Mouse (Mus musculus): ENCODE measurements around the gene Lrch1.

Lrch1 gene

DNA sequence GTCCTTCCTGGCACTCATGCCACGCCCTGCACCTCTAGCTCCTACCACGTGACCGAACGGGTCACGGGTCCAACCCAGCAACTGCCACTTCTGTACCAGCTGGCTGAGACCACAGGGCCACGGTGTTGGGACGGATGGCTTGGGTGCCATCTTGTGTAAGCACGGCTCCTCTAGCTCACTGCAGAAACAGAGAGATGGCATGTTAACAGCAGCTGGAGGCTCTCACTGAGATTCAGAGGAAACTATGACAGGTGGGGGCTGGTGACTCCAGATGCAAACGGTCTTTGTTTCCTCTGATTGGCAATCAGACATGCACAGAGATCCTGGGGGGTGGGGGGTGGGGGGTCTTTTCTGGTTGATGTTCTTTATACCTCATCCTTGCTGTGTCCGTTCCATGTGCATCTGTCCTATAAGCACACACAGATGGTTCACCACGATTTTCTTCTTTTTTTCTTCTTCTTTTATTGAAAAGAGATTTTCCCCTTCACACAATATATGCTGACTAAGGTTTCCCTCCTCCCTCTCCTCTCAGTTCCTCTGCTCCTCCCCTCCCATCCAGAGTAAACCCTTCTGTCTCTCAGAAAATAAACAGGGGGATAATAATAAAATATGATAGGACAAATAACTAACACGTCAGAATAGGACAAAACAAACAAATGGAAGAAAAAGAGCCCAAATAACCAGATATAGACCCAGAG, 25.5 kb downstream of the Lrch1 start:
- DNase-seq (ENCODE audit: low read depth): no peak

DNA sequence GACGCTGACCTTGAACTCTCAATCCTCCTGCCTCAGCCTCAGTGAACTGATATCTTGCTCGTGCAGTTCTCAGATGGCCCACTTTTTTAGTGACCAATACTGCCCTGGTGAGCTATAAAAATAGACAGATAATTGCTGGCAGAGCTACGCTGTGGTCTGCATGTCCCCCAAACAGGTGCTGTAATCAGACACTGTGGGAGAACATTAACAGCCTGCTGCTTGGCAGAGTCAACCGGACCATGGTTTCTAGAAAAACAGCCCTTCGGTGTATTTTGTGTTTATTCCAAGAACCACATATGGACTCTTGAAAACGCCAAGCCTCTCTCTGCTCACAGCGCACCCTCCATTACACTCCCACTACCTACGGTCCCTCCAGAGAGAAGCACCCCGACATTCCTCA, 26.2 kb downstream of the Lrch1 start:
- no peak for DNase-seq (ENCODE audit: low read depth)

DNA sequence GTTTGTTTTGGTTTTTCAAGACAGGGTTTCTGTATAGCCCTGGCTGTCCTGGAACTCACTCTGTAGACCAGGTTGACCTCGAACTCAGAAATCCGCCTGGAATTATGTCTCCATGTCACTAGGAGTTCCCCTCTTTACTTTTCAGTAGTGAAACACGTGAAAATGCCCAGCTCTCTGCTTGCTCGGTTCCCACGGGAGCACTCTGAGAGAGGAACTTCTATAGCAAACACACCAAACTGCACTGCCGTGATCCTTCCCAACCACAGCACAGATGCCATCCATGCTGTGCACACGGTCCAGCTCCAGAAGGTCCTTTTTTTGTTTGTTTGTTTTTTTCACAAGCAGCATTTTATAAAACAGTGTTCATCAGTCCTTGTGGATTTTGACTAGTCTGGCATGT, 28.5 kb downstream of the Lrch1 start:
- no peak for DNase-seq (ENCODE audit: low read depth)

DNA sequence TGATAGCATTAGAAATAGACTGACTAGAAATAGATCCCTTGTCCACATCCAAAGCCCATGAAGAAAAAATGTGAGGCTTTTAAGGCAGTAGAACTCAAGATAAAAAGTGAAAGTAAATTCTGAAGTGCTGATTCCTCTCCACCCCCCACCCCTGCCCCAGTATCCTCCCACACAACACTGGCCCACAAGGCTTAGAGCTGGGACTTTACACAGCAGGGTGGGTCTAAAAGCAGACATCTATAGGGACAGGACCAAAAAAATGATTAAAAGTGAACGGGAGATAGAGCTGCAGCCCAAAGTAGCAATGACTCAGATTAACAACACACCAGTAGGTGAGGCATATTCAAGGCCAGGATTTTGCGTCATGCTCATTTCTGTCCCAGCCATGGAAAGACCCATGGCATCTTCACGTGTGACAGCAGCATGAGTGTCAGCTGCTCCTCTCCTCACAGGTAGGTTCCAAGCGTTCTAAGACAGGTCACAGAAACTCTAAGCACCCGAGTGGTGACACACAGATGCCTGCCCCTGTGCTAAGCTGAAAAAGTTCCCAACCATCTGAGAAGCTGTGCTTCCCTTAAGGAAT, 29.1 kb downstream of the Lrch1 start:
- no peak for DNase-seq (ENCODE audit: low read depth)

DNA sequence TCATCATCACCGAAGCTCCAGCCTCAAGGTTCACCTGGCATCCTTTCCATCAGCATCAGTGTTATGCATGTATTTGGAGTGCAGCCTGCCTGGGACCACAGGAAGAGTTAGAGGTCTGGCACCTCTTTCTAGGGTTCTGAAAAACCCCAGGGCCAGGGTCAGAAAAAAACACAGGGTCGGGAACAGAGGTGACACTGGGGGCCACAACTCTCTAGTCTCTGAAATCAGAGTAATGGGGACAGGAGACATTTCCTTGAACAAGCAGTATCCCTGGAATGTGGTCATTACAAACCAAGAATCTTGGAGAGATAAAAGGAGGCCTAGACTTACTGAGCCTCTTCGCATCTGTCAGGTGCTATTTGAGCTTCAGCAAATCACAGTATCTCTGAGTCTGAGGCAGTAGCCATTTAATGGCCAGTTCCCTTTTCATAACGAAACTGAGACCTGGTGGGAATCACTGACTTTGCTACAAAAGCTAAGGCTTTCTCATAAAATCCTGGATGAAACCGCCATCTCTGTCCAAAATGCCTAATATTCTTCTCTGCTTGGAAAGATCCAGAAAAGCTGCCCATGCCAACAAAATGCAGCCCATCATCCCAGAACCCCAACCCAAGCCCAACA, 30.1 kb downstream of the Lrch1 start:
- DNase-seq (ENCODE audit: low read depth): no peak

DNA sequence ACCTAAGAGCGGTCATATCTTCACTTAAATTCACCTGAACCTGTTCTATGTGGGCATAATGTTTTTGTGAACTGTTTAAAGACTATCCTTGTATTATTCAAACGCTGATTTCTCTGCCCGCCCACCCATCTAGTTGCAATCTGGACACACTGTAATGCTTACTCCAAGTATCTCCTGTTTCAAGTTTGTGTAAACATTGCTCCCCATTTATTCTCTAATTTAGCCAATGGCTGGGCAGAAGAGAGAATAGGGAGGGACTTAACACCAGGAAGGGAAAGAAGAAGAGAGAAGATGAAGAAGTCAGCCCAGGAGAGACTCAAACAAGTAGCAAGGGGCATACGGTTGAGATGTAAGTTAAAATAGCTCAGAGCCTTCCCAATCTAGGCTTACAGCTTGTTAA, 31.0 kb downstream of the Lrch1 start:
- no peak for DNase-seq (ENCODE audit: low read depth)

DNA sequence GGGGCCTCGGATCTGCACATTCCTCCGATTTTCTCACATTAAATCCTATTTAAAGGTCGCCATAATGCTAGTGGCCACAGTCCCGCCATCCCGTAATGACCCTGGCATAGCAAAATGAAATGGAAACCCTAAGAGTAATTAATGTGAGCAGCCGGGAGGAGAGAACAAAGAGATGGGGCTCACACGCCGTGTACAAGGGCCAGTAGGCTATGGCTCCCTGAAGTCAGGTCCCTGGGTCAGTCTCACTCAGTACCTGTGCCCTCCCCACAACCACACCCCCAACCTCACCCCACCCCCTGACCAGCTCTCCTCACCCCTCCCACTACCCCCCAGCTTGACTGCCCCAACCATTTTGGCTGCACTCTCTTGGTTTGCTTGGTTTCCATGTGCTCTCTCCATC, 31.6 kb downstream of the Lrch1 start:
- no peak for DNase-seq (ENCODE audit: low read depth)

DNA sequence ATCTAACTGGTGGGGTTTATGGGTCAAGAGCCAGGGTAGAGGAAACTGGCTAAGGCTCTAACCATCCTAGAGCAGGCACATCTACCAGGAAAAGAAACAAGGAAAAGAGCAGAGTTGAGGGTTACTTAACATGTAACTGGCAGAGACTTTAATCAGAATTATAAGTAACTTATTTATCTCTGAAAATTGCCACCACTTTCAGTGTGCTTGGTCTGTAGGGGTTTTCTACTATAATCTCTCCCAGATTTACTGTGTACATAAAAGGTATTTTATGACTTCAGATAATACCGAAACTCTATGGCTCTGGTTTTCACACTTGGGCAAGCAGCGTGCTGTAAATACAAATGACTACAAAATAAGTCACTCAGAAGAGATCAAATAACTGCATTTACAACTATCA, 32.0 kb downstream of the Lrch1 start:
- no peak for DNase-seq (ENCODE audit: low read depth)

DNA sequence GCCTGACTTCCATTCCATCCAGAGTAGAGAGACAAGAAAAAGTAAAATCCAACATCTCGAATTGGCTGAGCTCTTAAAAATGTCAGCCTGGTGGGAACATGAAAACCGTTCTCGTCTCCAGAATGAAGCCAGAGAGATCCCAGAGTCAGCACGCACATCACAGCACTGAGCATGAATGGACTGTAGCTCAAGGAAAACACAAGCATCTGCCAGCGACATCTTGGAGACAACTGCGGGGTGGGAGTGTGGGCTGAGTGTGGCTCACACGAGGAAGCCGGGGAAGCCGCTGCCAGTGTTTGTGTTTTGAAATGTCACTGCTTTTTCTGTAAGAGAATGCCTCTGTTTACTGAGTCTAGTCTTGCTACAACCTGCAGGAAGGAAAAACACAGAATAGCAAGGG, 32.7 kb downstream of the Lrch1 start:
- DNase-seq (ENCODE audit: low read depth): no peak

DNA sequence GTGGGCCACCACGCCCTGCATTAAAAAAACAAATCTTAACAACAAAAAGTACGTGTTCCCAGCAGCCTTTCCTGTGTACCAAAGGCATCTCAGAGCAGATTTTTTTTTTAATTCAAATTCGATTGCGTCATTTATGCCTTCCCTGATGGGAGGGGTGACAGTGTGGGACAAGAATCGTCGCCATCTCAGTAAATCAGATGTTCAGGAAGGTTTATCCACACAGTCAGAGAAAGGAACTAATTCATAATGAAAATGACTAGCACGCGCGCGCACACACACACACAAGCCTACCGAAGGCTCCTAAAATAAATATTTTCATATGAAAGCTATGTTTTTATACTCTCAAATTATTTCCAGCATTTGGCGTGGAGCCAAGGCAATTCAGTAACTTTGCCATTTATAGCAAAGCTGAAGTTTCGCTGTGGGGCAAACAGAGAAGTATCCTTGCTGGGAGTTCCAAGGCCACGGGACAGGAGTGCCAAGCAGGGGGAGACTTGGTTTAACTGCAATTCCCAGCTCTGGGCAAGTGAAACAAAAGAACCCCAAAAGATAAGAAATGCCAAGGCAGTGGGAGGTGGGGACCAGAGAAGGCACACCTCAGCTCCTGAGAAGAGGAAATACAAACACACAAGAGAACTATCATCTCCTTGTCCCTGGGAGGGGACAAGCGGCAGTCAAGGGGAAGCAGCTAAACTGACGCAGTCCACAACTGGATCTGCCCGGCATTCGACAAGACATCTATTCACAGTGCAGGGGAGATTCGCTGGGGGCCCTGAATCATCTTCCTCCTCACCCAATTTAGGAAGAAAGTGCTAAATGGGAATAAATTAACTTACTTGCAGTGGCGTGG, 34.1 kb downstream of the Lrch1 start:
- DNase-seq (ENCODE audit: low read depth): no peak

DNA sequence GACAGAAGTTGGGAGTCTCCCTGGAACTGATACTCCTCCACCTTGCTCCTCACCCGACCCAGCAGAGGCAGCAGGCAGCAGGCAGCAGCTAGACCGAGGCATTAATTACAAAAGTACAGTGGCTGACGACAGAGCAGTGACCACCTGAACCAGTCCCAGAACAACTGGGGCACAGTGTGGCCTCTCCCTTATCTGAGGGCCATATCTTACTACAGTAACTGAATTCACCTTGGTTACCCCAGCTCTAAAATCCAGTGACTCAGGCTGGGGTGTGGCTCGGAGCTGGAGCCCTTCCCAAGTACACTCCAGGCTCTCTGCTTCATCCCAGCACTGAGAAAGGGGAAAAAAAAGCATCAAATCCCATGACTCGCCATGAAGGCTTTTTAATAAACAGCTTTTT, 37.3 kb downstream of the Lrch1 start:
- no peak for DNase-seq (ENCODE audit: low read depth)

DNA sequence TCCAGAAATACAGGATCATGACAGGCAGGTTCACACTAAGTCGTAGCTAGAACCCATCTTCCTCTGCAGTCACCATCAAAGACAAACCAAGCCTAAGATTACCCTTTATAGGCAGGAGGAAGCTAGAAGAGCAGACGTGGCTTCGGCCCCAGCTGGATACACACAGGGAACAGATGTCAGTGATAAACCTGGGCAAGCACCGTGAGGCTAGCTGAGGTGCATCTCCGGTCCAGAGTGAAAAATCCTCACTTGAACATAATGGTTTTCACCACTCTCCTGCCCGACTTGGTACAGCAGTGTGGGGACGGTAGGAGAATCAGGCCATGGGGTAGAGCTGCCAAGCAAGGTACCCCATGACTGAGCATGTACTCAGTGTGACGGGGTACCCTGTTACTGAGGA, 38.7 kb downstream of the Lrch1 start:
- no peak for DNase-seq (ENCODE audit: low read depth)

DNA sequence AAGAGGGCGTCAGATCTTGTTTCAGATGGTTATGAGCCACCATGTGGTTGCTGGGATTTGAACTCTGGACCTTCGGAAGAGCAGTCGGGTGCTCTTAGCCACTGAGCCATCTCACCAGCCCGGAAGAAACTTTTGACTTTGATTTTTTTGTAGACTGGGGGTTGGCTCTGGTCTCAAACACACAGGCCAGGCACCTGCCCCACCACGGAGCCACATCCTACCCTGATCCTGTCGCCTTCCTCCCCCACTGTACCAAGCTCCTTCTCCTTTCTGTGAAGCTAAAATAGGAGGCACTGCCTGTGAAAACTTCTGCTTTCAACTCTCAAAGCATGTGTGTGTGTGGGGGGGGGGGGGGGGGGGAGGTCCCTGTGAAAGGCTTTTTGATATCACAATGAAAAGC, 39.4 kb downstream of the Lrch1 start:
- DNase-seq (ENCODE audit: low read depth): no peak

DNA sequence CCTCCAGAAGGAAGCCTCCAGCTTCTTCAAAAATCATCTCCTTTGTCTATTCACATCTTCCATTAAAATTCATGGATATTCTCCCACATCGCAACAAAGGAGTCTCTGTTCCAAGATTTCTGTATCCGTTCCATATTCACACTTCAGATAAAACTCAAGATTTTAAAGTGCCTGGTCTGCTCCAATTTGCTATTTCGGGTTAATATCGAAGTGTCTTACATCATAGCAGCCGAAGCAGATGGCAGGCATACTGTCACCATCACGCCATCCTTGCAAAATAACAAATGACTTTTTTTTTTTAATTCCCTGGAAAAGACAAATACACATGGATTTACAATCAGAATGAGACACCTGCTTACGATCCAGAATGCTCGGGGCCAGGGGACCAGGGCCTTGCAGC, 40.0 kb downstream of the Lrch1 start:
- DNase-seq (ENCODE audit: low read depth): no peak

DNA sequence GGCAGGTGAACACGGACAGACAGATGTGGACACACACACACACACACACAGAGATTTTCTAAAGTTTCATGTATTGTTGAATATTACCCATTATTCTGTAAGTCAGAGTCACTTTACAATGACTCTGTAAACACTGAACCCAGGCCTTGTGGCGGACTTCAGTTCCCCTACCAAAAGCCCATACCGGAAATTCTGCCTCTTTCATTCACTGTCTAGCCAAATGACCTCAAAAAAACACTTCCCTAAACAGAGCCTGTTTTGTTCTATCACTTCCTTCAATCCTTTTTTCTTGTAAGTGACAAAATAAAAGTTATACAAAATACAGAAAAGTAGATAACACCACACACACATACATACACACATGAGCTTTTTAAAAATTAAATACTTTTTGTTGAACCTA, 41.7 kb downstream of the Lrch1 start:
- DNase-seq (ENCODE audit: low read depth): no peak

DNA sequence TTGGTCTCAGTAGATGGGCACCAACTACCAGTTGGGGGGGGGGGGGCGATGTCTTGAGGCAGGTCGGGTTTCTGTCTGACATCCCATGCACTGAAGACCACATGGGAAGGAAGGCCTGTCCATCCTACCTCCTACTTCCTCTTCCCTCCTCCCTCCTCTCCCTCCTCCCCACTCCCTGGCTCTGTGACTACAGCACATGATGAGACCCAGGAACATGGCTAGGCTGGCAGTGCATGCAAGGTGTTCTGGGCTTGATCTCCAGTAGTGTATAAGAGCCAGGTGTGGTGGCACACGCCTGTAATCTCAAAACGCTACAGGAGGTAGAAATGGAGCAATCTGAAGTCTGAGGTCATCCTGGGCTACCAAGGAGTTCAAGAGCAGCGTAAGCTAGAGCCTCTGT, 43.2 kb downstream of the Lrch1 start:
- DNase-seq (ENCODE audit: low read depth): no peak

DNA sequence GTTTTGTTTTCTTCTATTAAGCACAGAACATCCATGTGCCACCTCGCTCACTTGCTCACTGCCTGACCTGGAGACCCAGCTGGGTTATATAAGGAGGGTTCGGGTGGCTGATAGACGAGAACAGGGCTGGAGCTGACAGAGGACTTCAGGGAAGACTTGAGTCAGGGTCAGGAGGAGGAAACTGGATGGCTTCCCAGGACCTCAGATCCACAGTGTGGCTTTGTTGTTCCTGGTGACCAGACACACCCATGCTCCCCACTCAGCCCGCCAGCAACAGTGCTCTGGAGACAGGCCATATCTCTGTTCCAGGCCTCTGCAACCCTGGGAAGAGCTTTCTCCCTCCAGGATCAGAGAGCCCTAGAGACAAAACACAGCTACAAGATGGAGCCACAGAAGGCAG, 44.6 kb downstream of the Lrch1 start:
- DNase-seq (ENCODE audit: low read depth): no peak

DNA sequence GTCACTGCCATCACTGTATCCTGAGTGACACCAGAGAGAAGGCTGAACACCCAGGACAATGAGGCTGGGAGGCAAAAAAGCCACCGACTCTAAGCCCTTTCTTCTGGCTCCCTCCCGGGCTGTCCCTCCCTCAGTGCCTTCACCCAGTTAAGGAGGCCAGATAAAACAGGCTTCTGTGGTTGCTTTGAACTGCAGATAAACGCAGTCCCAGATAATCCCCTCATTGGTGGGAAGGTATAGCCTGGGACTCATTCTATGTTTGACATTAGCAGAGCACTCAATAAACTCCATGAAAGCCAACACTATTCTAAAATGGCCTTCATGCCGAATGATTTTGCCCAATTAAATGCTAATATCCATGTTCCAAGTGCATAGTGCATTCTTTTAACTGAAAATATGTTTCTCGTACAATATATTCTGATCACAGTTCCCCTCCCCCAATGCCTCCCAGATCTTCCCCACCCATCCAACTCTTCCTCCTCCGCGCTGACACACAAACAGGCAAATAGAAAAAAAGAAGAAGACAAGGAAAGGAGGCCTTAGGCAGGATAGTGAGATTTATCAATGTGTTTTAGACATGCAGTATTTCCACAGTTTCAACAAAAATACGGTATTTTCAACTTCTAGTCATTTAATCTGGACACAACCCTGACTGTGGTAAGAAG, 46.8 kb downstream of the Lrch1 start:
- no peak for DNase-seq (ENCODE audit: low read depth)

DNA sequence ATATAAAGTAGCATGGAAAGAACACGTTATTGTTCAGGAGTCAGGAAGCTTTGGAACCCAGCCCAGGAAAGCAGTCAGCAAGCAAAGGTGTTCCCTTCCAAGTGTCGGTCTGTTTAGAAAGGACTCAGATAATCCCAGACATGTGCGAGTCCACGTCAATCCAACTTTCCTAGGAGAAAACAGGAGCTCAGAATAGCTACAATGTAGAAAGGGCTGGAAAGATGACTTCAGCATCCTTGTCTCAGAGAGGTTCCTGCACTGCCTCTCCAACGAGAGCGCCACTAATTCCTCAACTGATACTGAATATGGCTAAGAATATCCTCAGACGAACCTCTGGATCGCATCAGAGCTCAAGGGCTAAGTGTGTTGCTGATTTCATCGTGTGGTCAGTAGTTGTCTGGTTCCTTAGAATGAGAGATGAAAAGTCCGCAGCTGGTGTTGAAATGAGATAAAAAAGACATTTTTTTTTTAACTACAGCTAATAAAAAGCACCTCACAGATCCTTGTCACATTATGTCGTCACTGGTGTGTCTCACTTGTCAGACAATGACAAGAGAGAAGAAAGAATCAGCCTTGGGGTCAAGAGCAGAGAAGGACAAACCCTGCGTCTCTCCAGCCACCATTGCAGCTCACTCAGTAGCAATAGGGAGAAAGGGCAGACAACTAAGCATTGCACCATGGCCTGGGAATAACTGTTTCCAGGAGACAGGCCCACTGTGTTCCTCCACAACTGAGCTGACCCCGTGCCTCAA, 47.5 kb downstream of the Lrch1 start:
- DNase-seq (ENCODE audit: low read depth): no peak

DNA sequence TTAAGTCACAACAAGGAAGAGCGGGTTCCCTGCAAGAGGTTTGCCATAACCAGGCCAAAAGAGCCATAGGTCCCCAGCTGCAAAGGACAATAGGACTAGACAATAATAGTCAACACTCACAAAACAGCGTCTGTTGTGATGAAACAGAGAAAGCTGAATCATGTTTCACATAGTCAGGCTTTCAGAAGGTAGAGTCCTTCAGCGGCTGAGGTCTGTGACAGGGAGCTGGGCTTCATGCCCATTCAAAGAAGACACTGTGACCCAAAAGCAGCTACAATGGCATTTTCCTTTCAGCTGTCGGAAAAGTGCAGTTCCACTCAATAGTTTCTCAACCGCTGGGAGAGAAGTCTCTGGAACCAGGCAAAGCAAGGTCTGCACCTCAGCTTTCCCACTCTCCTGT, 48.7 kb downstream of the Lrch1 start:
- DNase-seq (ENCODE audit: low read depth): no peak

DNA sequence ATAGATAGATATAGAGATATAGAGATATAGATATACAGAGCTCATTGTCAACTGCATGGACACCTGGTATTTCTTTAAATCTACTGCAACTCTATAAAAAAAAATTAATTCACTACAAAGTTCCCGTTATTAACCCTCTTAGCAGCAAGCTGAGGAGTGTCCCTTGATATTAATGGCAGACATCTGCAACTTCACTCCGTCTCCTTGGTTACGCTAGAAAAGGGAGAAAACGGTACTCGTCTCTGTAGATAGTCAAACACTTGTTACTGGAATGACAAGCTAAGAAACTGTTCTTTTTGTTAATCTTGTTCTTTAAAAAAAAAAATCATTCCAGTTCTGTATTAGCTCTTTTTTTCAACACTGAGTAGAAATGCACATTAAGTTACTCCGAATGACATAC, 54.0 kb downstream of the Lrch1 start:
- no peak for DNase-seq (ENCODE audit: low read depth)

Measured in c-Kit-positive CD71-negative TER-119-negative erythroid progenitor cells, embryonic 14.5 days (primary cell).